Mouse (Mus musculus) c-Kit-positive CD71-positive TER-119-positive erythroid progenitor cells, embryonic 14.5 days (primary cell): ENCODE results near the gene Aicda.
"Not testable (repeated sequence)": the region's sequence is repeated elsewhere in the genome, so short reads cannot be mapped to it uniquely, and the experiment has no call there.

Experiments used
- DNase-seq: peaks from one replicate; pipeline ENCODE4 v3.0.0-alpha.2; 2013; ENCODE audit warnings: low spot score

Aicda gene

DNA sequence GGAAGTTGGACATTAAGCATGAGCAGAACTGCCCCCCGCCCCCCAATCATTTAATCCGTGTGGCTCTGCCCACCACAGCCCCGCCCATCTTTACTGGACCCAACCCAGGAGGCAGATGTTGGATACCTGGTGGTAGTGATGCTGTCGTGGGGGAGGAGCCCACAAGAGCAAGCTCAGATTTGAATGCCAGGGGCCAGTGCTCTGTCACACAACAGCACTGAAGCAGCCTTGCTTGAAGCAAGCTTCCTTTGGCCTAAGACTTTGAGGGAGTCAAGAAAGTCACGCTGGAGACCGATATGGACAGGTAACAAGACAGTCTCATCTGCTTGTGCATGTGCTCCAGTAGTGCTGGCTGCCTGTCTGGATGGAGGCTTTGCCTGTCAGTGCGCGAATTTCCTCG lies at the start of gene Aicda:
Gene Aicda, plus strand, starts transcription at position 196 of the 400 bp plus-strand sequence.
- DNase-seq: no peak

GRCm38 (mm10) chr6:122505041-122505440 lies 48.6 kb upstream of the Aicda start:
- DNase-seq: no peak

DNA sequence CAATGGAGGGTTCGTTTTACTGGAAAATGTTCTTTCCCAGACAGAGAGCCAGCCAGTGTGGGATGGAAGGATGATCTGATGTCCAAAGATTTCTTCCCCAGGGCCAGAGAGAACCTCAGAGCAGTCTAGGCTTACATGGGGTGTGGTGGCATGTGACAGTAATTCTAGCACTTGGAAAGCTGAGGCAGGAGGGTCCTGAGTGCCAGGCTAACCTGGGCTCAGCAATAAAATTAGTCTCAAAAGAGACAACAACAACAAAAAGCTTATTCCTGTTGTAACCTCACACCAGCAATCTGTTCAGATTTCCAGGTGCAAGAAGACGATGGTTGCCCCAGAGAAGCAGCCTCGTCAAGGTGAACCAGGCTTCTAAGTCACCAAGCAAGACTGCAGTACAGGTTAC lies 48.1 kb upstream of the Aicda start, which contains the start of gene Mfap5:
Gene Mfap5, plus strand, starts transcription at position 301 of the 400 bp plus-strand sequence.
- no peak for DNase-seq

GRCm38 (mm10) chr6:122508494-122508893 lies 45.1 kb upstream of the Aicda start:
- DNase-seq: no peak

- DNase-seq: no peak
Measured at GRCm38 (mm10) chr6:122512914-122513878, 40.4 kb upstream of the Aicda start.

DNA sequence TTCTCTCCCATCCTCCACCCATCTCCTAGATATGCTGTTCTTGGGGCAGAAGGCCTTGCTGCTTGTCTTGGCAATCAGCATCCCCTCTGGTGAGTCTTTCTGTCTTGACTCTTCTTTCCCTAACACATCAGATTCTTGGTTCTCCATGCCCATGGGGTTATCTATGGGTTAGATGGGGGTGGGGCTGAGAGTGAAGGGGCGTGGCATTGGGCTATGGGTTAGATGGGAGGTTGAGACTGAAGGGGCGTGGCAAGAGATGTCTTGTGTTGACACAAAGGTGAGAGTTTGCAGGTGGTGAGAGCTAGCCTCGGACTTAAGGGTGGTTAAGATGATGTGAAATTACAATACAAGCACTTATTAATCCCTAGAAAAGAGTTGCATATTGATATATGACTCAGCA lies 39.3 kb upstream of the Aicda start:
- DNase-seq: no peak

DNA sequence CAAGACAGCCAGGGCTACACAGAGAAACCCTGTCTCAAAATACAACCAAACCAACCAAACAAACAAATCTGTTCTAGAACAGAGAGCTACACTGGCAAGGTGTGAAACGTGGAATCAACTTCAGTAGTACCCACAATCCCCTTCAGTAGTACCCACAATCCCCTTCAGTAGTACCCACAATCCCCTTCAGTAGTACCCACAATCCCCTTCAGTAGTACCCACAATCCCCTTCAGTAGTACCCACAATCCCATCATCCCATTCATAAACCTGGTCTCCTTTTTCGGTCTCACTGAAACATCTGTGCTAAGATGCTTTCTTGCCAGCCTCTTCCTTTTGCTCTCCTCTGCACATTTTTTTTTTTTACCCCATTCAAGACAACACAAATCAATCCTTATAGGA lies 37.8 kb upstream of the Aicda start:
- not testable (repeated sequence) for DNase-seq

GRCm38 (mm10) chr6:122517668-122518067 lies 35.9 kb upstream of the Aicda start:
- no peak for DNase-seq

DNA sequence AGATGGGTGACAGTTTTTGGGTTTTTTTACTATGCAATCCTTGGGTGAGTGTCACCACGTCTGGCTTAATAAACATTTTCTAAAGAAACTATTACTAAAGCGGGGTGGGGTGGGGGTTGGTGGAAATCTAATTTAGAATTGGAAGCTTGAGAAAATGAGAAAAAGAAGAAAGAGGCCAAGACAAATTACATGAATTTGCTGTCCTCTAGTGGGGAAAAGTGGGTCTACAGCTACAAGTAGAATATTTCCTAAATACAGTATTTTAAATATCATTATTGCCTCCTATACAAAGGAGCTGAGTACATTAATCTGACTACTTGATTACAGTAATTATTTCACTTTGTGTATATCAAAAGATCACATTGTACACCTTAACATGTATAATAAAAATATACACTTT lies 34.2 kb upstream of the Aicda start:
- no peak for DNase-seq

DNA sequence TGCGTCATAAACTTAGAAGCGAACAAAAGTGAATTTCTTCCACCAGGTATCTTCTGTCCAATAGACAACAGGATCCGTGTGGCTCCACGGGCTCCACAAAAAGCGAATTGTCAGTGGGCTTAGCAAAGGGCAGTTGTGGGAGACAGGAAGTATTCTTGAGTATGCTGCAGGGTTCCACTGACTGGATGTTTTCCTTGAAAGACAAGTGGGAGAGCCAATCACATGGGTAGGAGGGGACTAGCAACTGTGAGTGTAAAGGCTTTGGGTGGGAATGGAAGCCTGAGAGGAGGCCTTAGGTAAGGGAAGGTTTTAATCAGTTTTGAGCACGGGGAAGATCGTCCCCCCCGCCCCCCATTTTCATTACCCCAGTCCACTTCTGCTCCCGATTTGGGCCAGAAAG lies 31.0 kb upstream of the Aicda start:
- no peak for DNase-seq

DNA sequence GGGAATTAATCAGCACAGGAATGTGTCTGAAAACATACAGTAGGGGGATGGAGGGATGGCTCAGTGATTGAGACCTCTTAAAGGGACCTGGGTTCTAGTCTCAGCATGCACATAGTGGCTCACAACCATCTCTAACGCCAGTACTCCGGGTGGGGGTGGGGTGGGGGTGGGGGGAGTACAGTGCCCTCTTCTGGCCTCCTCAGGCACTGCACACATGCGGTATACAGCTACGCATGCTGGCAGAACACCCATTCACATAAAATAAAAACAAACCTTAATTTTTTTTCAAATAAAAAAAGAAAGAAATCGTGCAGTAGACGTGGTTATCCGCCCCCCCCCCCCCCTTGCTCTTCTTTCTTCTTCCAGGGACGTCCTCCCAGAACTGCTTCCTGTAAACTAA lies 30.3 kb upstream of the Aicda start:
- no peak for DNase-seq

GRCm38 (mm10) chr6:122527596-122527995 lies 26.0 kb upstream of the Aicda start:
- no peak for DNase-seq

GRCm38 (mm10) chr6:122528136-122528535 lies 25.5 kb upstream of the Aicda start:
- no peak for DNase-seq

DNA sequence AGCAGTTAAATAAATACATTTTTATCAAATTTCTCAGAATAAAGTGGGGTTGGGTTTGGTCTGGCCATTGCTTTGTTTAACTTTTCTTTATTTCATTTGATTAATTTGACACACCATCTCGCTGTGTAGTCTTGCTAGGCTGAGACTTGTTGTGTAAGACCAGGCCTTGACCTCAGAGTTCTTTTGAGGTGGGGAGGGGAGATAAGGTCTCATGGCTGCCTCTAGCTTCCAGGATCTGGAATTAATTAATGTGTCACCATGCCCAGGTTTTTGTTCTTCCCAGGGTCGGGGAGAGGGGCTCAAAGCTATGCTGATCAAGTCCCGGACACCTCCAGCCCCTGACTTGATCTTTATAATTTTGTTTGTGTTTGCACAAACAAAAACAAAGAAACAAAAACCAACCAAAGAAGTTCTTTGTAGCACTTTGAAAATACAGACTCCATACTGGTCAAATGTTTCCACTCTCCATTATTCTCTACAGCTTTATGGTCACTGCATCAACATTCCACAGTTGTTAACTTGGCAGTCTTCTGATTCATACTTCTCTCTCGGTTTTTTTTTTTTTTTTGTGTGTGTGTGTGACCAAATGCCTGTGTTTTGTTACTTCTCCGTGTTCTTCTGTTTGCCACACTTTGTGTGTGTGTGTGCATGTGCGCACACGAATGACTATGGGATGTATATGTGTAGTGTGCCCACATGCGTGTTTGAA lies 22.0 kb upstream of the Aicda start:
- no peak for DNase-seq

DNA sequence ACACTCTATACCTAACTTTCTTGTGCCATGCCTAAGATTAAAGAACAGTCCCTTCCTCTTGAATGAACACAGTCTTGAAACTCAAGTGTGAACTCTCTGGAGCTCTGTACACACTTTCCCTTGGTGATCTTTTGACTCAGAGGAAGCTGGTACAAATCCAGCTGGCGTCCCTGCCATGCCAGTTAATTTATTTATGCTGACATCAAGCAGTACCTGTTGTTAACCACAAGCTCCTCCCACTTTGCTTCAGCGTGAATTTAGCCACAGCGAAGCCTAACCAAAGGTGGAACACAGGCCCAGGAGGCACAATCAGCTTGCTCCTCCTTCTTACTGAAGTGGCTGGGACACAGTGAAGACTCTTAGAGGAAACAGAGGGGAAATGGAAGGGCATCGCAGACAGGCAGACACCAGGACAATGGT lies 20.7 kb upstream of the Aicda start:
- no peak for DNase-seq

- DNase-seq: no peak
Measured at GRCm38 (mm10) chr6:122534032-122534431, 19.6 kb upstream of the Aicda start.

GRCm38 (mm10) chr6:122539564-122539963 lies 14.0 kb upstream of the Aicda start:
- DNase-seq: no peak

DNA sequence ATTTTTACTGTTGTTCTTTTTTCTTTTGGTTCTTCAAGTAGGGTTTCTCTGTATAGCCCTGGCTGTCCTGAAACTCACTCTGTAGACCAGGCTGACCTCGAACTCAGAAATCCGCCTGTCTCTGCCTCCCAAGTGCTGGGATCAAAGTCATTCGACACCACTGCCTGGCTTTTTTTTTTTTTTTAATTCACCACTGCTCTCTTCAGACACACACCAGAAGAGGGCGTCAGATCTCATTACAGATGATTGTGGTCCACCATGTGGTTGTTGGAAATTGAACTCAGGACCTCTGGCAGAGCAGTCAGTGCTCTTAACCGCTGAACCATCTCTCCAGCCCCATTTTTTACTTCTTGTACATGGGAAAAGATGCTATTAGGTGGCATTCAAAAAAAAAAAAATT lies 11.1 kb upstream of the Aicda start:
- not testable (repeated sequence) for DNase-seq

- DNase-seq: no peak
Measured at GRCm38 (mm10) chr6:122543574-122543973, 10.0 kb upstream of the Aicda start.

DNA sequence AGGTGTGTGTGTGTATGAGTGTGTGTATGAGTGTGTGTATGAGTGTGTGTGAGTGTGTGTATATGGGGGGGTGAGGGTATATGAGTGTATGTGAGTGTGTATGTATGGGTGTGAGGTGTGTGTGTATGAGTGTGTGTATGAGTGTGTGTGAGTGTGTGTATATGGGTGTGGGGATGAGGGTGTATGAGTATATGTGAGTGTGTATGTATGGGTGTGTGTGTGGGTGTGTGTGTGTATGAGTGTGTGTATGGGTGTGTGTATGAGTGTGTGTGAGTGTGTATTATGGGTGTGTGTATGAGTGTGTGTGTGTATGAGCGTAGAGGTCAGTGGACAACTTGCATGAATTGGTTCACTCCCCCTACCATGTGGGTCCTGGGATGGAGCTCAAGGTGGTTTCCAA lies 8.9 kb upstream of the Aicda start:
- no peak for DNase-seq

GRCm38 (mm10) chr6:122545289-122545882 lies 8.2 kb upstream of the Aicda start:
- no peak for DNase-seq

DNA sequence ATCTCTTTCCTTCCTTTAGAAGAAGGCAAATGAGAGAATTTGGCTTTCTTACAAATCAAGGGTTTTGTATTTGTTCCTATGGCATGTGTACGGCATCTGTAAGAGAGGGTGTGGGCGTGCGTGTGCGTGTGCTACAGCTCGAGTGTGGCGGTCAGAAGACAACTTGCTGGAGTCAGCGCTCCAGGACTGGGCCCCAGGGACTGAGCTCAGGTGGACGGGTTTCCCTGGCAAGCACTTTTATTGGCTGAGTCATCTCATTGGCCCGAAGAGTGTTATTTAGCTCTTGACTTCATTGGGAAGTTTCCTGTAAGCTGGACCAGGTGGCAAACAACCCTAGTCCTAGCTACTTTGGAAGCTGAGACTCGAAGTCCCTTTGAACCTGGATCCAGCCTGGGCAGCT lies 7.7 kb upstream of the Aicda start:
- DNase-seq: no peak

- DNase-seq: no peak
Measured at GRCm38 (mm10) chr6:122554102-122554501, 501 bp downstream of the Aicda start.
